Mouse (Mus musculus) ovary, adult 18-20 months (tissue): ENCODE results near the gene Jade1.

Experiments used
- DNase-seq: peaks from one replicate; pipeline ENCODE4 v3.0.0; 2022; ENCODE audit warnings: low spot score, mixed read lengths

The Jade1 gene

DNA sequence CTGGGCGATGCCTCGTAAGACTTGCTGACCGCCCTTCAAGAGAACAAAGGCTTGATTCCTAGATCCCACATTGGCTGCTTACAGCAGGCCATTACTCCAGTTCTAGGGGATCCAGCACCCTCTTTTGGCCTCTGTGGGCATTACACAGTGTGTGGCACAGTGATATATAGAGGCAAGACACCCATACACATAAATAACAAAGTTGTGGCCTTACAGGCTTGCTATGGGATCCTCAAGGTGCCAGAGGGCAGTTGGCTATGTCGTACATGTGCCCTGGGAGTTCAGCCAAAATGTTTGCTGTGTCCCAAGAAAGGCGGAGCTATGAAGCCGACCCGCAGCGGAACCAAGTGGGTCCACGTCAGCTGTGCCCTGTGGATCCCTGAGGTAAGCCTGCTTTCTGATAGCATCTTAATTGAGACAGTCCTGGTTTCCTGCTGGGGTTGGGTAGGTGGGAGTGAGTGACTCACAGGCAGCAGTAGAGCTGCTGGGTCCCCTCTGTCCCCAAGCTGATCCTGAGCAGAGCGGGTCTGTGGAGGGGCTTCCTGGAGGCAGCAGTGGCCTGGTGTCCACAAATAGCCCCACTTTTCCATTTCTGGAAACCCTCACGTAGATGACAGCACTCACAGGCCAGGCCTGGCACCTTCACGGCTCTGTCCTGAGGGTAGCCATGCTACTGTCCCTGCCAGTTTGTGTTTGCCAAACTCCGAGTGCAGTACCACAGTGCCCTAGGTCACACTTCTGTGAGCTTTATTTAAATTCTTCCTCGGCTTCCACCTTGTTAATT, 44.5 kb downstream of the Jade1 start:
- DNase-seq = no peak

DNA sequence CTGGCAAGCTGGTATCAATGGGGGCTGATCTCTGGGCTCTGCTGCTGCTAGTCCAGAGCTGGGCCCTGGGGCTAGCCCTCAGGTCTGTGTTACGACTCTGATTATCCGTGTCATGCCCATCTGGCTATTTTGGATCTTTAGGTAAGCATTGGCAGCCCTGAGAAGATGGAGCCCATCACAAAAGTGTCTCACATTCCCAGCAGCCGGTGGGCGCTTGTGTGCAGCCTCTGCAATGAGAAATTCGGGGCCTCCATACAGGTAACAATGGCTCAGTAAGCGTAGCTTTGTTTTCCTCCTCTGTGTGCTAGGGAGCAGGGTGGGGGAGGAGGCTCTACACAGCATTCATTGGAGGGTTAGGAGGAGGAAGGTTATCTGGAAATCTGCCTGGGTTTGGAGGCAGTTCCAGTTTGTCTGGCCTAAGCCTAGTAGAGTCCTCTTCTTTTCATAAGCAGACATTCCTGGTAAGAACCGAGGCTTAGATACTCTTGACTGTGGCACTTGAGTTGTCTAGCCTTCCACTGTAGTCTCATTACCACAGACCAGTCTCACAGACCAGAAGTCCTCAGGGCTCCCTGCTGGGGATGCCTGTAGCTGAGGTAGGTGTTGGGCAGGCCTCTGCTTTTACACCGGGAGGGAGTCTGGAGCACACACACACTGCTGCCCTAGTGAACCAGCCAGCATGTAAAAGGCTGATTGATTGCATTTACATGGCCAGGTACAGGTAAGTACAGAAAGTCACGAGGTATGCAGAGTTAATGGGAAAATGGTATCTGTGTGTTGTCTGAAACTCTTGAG, 45.9 kb downstream of the Jade1 start:
- no peak for DNase-seq

DNA sequence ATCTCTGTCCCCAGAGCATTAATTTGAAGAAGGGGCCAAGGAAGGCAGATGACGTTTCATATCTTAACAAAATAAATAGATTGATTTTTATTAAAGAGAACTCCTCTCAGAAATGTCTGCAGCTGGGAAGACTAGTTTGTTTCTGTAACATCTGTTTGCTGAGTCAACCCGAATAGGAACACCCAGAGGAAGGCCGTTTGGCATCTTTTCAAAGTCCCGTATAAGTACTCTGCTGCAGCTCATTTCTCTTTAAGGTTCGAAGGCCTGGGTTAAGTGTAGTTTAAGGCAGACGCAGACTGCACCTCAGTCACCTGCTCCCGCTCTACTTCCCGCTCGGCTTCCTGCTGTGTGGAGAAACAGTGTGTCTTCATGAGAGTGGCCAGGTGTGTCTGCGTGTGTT, 47.4 kb downstream of the Jade1 start:
- DNase-seq = no peak

DNA sequence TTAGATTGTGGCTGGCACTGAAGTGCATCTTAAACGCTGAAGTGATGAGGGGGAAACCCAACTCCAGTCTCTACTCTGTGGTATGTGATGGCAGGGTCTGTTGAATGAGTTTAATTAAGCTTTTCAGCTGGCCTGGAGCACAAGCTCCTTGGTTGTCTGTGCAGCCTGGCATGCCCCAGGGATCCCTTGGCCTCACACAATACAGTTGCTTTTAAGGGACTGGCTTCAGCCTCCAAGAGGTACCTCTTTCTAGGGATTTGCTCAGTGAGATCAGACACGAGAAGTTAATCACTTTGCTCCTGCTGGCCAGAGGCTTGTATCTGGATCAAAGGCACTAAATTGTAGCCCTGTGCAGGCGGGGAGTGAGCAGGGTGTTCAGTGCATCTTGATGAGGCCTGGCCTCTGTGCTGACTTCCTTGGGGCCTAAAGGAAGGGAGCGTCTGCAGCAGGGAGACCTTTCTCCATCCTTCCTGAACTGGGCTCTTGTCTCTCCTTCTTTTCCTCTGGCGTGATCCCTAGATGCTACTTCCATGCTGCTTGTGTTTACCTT, 48.0 kb downstream of the Jade1 start:
- DNase-seq = no peak

DNA sequence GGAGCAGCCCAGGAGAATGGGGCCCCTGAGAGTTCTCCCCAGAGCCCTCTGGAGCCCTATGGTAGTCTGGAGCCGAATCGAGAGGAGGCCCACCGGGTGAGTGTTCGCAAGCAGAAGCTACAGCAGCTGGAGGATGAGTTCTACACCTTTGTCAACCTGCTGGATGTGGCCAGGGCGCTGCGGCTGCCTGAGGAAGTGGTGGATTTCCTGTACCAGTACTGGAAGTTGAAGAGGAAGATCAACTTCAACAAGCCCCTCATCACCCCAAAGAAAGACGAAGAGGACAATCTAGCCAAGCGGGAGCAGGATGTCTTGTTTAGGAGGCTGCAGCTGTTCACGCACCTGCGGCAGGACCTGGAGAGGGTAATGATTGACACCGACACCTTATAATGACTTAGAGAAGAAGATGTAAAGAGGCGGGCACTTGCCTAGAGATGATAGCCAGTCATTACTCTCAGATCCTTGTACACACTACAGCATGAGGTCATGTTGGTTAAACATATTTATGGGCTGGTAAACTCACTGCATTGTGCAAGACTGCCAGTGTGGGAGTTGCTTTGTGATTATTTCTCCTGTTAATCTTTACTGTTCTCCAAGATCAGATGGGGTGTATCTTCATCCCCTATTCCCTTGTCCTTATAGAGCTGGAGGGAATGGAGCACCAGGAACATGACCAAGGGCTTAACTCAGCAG, 49.2 kb downstream of the Jade1 start:
- no peak for DNase-seq

DNA sequence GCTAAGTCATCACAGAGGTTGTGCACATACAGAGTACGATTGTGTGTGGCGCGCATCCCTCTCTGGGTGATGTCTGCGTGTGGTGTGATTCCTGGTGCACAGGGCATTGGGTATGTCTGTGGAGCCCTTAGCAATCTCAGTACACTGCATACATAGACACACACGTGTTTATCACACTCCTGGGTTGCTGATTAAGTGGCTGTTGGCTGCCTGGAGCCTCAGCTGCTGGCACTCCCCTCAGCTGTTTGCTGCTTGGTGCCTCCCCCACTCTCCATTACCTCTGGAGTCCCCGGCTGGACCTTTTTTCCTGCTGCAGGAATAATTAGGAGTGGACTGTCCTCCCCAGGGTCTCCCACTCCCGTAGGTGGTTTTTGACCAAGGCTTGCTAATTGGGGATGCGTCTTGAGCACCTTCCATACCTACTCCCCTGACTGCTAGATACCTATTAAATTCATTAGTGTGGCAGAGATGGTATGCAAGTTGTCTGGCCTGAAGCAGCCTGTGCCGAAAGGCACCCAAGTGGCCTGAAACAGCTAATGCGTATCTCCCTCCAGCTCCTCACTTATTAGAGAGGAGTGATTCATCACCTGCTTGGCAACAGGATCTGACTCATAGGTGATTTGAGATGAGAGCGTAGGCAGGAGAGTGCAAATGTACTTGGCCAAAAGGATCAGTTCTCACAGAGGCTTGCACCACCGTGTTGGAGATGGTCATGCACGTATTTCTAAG, 50.2 kb downstream of the Jade1 start:
- DNase-seq = no peak

DNA sequence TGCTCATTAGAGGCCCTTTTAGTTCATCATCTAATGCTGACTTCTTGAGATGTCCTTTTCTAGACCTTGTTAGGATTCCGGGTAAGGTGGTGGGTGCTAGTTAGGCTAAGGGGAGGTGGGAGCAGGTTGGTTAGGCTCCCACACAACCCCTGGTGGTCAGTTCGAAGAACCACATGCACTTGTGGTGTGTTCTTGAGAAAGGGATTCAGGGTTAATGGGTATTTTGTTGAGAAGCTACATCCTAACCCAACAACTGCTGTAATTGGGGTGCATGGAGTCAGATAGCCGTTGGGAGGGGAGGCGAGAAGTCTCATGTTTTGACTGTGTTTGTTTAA, 50.8 kb downstream of the Jade1 start:
- DNase-seq = no peak

DNA sequence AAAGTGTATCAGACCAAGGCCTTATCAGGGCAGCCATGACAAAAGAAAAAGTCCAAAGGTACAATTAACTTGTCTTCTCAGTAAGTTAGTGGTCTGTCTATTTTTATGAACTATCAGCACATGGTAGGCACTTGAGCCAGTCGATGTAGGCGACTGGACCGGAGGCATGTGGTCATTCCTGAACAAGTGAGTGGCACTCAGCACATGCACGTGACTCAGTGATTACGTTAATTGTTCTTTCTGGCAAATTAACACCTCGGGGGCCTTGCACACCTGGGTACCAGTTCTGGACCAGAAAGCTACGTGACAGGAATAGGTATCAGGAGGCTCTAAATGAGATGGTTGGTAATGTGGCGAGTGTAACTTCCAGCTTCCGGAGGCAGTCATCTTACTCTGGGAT, 51.5 kb downstream of the Jade1 start:
- DNase-seq = no peak

DNA sequence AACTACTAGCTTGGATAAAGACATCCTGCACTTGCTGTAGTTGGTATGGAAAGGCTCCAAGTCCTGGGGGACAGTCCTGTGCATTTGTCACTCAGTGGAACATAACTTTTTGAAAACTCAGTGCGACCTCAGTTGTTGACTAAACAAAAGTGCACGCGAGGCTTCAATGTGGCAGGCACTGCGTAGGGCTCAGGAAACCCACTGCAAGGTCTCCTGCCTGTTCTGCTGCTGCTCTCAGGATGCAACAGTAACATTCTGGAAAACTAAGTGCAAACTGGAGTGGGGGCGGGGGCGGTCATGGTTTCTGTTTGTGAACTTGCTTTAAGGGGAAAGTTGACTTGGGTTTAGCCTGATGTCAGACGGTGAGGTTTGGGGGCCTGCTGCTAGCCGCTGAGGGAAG, 51.9 kb downstream of the Jade1 start:
- DNase-seq = no peak

DNA sequence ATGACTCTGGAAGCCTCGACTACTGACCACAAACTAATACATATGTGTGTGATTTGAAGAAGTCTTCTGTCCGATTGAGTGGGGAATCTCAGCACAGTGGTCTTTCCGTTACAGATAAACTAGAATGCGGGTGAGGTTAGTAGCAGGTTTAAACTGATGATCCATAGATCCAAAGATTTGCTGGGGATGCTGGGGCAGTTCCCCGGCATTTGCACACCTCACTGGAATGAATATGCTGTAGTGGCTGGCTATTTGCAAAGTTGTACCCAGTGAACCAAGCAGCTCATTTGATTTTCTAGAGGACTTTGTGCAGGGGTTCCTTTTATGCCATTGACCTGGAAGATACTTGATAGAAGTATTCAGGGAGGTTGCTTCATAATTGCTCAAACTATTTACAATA, 53.5 kb downstream of the Jade1 start:
- DNase-seq = no peak

DNA sequence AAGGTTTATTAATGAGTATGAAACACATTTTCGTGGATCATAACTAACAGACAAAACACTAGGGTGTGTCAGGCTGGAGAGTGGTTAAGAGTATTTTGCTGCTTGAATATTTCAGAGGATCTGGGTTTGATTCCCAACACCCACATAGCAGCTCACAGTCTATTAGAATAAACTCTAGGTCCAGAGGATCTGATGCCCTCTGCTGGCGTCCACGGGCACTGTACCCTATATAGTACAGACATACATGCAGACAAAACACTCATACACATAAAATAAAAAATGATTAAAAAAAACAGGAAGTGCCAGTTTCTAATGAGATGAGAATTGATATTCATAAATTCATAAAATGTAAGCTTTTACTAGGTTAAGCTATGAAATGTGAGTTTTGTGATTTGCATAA, 56.7 kb downstream of the Jade1 start:
- no peak for DNase-seq

DNA sequence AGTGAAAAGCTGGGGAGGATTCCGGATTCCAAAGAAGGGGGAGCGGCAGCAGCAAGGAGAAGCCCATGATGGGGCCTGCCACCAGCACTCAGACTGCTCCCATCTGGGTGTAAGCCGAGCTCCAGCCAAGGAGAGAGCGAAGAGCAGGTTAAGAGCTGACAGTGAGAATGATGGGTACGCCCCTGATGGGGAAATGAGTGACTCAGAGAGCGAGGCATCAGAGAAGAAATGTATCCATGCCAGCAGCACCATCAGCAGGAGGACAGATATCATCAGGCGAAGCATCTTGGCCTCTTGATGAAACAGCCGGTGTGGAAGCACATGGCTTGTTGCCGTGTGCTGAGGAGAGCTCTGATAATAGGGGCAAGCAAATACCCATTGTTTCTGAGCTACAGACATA, 58.2 kb downstream of the Jade1 start:
- no peak for DNase-seq

DNA sequence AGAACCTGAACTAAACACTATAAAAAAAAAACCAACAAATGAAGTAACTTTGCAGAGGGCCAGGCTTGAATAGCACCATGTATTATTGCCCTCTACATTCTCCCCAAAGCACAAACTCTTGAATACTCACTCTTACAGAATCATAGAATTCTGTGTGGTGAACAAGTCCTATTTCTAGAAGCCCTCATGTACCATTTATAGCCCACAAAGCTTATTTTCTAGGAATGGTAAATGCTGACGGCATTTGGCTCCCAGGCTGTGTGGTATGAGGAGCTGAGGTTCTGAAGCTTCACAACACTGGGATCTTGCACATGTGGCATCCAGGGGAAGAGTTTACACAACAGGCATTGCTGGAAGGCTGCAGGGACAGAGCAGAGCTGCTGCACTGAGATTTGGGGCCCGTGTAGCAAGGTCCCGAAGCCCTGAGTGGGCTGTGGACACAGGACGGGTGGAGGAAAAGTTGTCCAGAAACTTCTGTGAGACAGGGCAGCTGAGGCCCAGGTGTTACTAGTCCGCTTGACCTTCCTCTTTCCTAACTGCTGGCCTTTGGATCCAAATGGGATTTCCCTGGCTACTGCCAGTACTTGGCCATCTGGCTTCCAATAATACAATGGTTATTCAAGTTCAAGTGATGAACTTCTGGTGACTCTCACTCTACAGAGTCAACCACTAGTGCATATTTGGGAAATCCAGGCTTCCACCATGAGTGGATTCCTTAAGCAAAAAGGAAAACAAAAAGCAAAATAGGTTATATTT, 58.9 kb downstream of the Jade1 start:
- DNase-seq = no peak

DNA sequence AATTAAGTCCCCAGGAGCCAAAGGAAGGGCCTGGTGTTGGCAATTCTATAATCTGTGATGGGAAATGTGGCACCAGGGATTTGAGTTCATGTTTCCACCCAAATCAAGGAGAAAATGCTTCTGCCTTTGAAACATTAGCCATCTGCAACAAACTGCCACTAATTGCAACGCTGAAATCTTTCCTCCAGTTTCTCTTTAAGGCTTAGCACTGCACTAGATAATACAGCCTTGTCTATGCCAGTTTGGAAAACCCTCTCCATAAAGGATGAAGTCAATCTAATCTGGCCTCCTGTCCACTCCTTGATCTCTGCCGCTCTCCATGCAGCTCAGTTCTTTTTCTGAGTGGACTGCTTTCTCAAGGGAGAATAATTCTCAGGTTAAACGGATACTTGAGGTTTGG, 62.5 kb downstream of the Jade1 start:
- no peak for DNase-seq

DNA sequence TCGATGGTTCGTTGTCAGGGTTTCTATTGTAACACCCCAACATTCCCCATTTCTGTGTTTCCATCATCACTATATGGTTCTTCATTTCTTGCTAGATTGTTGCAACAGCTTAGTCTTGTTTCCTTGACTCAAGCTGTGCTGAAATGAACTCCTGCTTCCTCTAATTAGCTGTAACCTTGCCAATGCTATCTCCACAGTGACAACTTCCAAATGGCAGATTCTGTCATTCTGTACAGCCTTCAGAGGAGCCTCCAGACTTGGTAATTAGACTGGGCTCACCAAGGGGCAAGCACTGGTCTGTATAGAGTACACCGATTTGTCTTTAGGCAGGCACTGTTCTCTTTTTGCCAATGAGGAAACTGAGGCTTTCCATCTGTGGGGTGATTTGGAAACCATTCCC, 63.0 kb downstream of the Jade1 start:
- DNase-seq = no peak

DNA sequence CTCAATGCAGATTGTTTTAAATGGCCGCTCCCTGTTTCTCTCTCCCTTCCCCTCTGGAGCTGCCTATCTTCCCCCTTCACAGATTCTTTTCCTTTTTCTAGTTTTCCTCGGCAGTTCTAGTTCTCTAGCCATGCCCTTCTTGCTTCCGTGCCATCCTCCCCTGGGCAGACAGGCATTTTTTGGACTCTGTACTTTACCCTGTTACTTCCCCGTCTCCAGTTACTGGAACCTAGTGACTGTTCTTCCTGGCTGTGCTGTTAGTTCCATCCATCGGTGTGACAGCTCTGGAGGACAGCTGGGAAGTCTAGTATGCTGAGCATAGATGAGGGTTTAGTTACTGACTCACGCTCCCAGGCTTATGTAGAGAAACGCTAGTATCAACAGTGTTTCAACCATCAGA, 65.4 kb downstream of the Jade1 start:
- DNase-seq = no peak

DNA sequence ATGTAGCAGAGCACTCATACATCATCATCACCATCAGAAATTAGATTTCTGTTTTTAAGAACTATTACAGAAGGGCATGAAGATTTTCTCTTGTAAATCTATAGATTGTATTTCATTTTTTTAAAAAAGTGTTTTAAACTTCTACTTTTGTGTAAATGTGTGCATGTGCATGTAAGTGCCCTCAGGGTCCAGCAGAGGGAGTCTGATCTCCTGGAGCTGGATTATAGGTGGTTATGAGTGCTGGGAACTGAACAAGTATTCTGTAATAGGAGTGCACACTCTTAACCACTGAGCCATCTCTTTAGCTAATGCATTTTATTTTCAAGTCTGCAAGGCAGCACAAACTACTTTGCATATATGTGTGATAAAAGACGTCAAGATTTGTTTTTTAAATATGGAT, 100.1 kb downstream of the Jade1 start:
- DNase-seq = no peak
